Mouse (Mus musculus): ENCODE data around the gene Trim45.
A peak's percentile ranks its signal among the peaks of the same experiment; 100 is the strongest.

The Trim45 gene

GRCm38 (mm10) chr3:100932077-100932944, 10.3 kb downstream of the Trim45 start:
- peak in 1 of 2 experiments; percentile 29 for DNase-seq

- DNase-seq = no peak
Measured at GRCm38 (mm10) chr3:100935521-100935920, 13.5 kb downstream of the Trim45 start.

GRCm38 (mm10) chr3:100936201-100936600, 14.2 kb downstream of the Trim45 start:
- no peak for DNase-seq

- no peak for DNase-seq
Measured at GRCm38 (mm10) chr3:100938211-100938610, 16.2 kb downstream of the Trim45 start.

- DNase-seq = no peak
Measured at GRCm38 (mm10) chr3:100940496-100941037, 18.6 kb downstream of the Trim45 start.

GRCm38 (mm10) chr3:100947286-100947685, 25.3 kb downstream of the Trim45 start:
- no peak for DNase-seq

- DNase-seq = no peak
Measured at GRCm38 (mm10) chr3:100951531-100951930, 29.5 kb downstream of the Trim45 start.

- DNase-seq = no peak
Measured at GRCm38 (mm10) chr3:100954616-100955015, 32.6 kb downstream of the Trim45 start.

GRCm38 (mm10) chr3:100961007-100961406, 39.0 kb downstream of the Trim45 start:
- DNase-seq = no peak

- DNase-seq = no peak
Measured at GRCm38 (mm10) chr3:100961501-100961900, 39.5 kb downstream of the Trim45 start.

GRCm38 (mm10) chr3:100963849-100964542, 42.0 kb downstream of the Trim45 start:
- DNase-seq = peak in 1 of 2 experiments; percentile 29

GRCm38 (mm10) chr3:100969176-100969917, 47.3 kb downstream of the Trim45 start, which contains the start of gene Ttf2:
Gene Ttf2 (minus strand): TSS chr3:100969663.
- peak; percentile 83 to 93 for DNase-seq

- DNase-seq = no peak
Measured at GRCm38 (mm10) chr3:100973906-100974305, 51.9 kb downstream of the Trim45 start.

GRCm38 (mm10) chr3:100979290-100979689, 57.3 kb downstream of the Trim45 start:
- DNase-seq = no peak
